Mouse (Mus musculus) right cerebral cortex, adult 2 months (tissue): ENCODE measurements around the gene Usp6nl.
A peak's percentile ranks its signal among the peaks of the same experiment; 100 is the strongest.

Experiments
- DNase-seq, 2 experiments: peaks; one replicate each; pipeline ENCODE4 v3.0.0; 2021 to 2022; ENCODE audit warnings: low spot score in 2 of 2

Usp6nl gene

GRCm38 (mm10) chr2:6467318-6467717 lies 144.9 kb downstream of the Usp6nl start:
- DNase-seq = no peak

GRCm38 (mm10) chr2:6469164-6469563 lies 146.7 kb downstream of the Usp6nl start:
- DNase-seq = peak; percentile 67 to 74

- no peak for DNase-seq
Observed at GRCm38 (mm10) chr2:6471110-6471611, 148.7 kb downstream of the Usp6nl start.

GRCm38 (mm10) chr2:6473829-6474228 lies 151.4 kb downstream of the Usp6nl start:
- no peak for DNase-seq

- DNase-seq = no peak
Observed at GRCm38 (mm10) chr2:6477884-6478283, 155.4 kb downstream of the Usp6nl start.

GRCm38 (mm10) chr2:6478361-6478965 lies 156.0 kb downstream of the Usp6nl start:
- DNase-seq = peak; percentile 44 to 51

GRCm38 (mm10) chr2:6478966-6479391 lies 156.5 kb downstream of the Usp6nl start:
- DNase-seq = no peak

GRCm38 (mm10) chr2:6479620-6480019 lies 157.2 kb downstream of the Usp6nl start:
- DNase-seq = no peak

- no peak for DNase-seq
Observed at GRCm38 (mm10) chr2:6481966-6482365, 159.5 kb downstream of the Usp6nl start.

GRCm38 (mm10) chr2:6482411-6482810 lies 159.9 kb downstream of the Usp6nl start:
- DNase-seq = no peak

GRCm38 (mm10) chr2:6483081-6483992 lies 160.9 kb downstream of the Usp6nl start:
- no peak for DNase-seq

GRCm38 (mm10) chr2:6484179-6484578 lies 161.7 kb downstream of the Usp6nl start:
- no peak for DNase-seq

GRCm38 (mm10) chr2:6487566-6488488 lies 165.4 kb downstream of the Usp6nl start:
- no peak for DNase-seq

- DNase-seq = no peak
Observed at GRCm38 (mm10) chr2:6488489-6489056, 166.1 kb downstream of the Usp6nl start.

- DNase-seq = no peak
Observed at GRCm38 (mm10) chr2:6490076-6490475, 167.6 kb downstream of the Usp6nl start.

GRCm38 (mm10) chr2:6490870-6491269 lies 168.4 kb downstream of the Usp6nl start:
- no peak for DNase-seq

- DNase-seq = no peak
Observed at GRCm38 (mm10) chr2:6493886-6494285, 171.4 kb downstream of the Usp6nl start.
